Mouse (Mus musculus) ovary, postnatal 36 days (tissue): ENCODE measurements around the gene Cyb5r4.
"Not testable (repeated sequence)": the region's sequence is repeated elsewhere in the genome, so short reads cannot be mapped to it uniquely, and the experiment has no call there.

Source experiments
- DNase-seq: peaks from one replicate; pipeline ENCODE4 v3.0.0; 2022; ENCODE audit warnings: low spot score, mixed read lengths

Cyb5r4 gene

GRCm38 (mm10) chr9:87025764-87026163 is 4.0 kb downstream of the Cyb5r4 start:
- no peak for DNase-seq

GRCm38 (mm10) chr9:87027423-87028084 is 5.7 kb downstream of the Cyb5r4 start:
- peak; percentile 28 for DNase-seq

GRCm38 (mm10) chr9:87032196-87032595 is 10.4 kb downstream of the Cyb5r4 start:
- DNase-seq = no peak

GRCm38 (mm10) chr9:87034831-87035580 is 13.2 kb downstream of the Cyb5r4 start:
- no peak for DNase-seq

- DNase-seq = no peak
Measured at GRCm38 (mm10) chr9:87049425-87049824, 27.6 kb downstream of the Cyb5r4 start.

GRCm38 (mm10) chr9:87055547-87056235 is 33.9 kb downstream of the Cyb5r4 start:
- DNase-seq = no peak

- no peak for DNase-seq
Measured at GRCm38 (mm10) chr9:87062337-87062736, 40.5 kb downstream of the Cyb5r4 start.

GRCm38 (mm10) chr9:87068160-87068559 is 46.3 kb downstream of the Cyb5r4 start:
- DNase-seq = no peak

- DNase-seq = not testable (repeated sequence)
Measured at GRCm38 (mm10) chr9:87071566-87071965, 49.8 kb downstream of the Cyb5r4 start.

GRCm38 (mm10) chr9:87077919-87078318 is 56.1 kb downstream of the Cyb5r4 start:
- DNase-seq = peak; percentile 8

- no peak for DNase-seq
Measured at GRCm38 (mm10) chr9:87079511-87079910, 57.7 kb downstream of the Cyb5r4 start.

- no peak for DNase-seq
Measured at GRCm38 (mm10) chr9:87086991-87087390, 65.2 kb downstream of the Cyb5r4 start.

GRCm38 (mm10) chr9:87097989-87098388 is 76.2 kb downstream of the Cyb5r4 start:
- peak; percentile 25 for DNase-seq

GRCm38 (mm10) chr9:87115019-87115418 is 93.2 kb downstream of the Cyb5r4 start:
- no peak for DNase-seq

- no peak for DNase-seq
Measured at GRCm38 (mm10) chr9:87115456-87115931, 93.7 kb downstream of the Cyb5r4 start.

GRCm38 (mm10) chr9:87115978-87116377 is 94.2 kb downstream of the Cyb5r4 start:
- DNase-seq = no peak

- no peak for DNase-seq
Measured at GRCm38 (mm10) chr9:87118996-87119395, 97.2 kb downstream of the Cyb5r4 start.

GRCm38 (mm10) chr9:87121956-87122493 is 100.2 kb downstream of the Cyb5r4 start:
- DNase-seq = no peak

- not testable (repeated sequence) for DNase-seq
Measured at GRCm38 (mm10) chr9:87127046-87127445, 105.2 kb downstream of the Cyb5r4 start.
